Mouse (Mus musculus) kidney, postnatal 0 days (tissue): Measurements from ENCODE around the gene Lonp1. TPM values are rescaled to one million over a fixed set of nuclear protein-coding genes. Genes with fewer than 3 reads are reported as not detected.

ENCODE experiments used
- ATAC-seq: fragments of 200-750 bp; cut with Nextera tagmentation; replicated peaks from 2 replicates; pipeline ENCODE4 v1.8.0; 2017; ENCODE audit warnings: low read depth, moderate number of reproducible peaks, moderate TSS enrichment, moderate library complexity; ENCODE audit not compliant: low FRiP score
- DNase-seq: peaks from one replicate; pipeline ENCODE4 v3.0.0-alpha.2; 2016; ENCODE audit warnings: low spot score
- H3K27ac ChIP-seq: fragments of 300-500 bp; sonication (generic); 2 replicates; pipeline ENCODE4 v1.5.1; 2014; ENCODE audit warnings: mild to moderate bottlenecking
- H3K27me3 ChIP-seq: fragments of 300-500 bp; sonication (generic); 2 replicates; pipeline ENCODE4 v1.6.1; 2014; ENCODE audit warnings: low read length, mixed read lengths; ENCODE audit not compliant: insufficient read depth
- H3K36me3 ChIP-seq: fragments of 300-500 bp; sonication (generic); 2 replicates; pipeline ENCODE4 v1.6.1; 2014; ENCODE audit warnings: low read length, mixed read lengths; ENCODE audit not compliant: insufficient read depth
- H3K4me1 ChIP-seq: fragments of 300-500 bp; sonication (generic); replicated peaks from 2 replicates; pipeline ENCODE4 v1.6.1; 2014; ENCODE audit warnings: antibody characterized with exemption, low read length, mixed read lengths; ENCODE audit not compliant: insufficient read depth
- H3K4me2 ChIP-seq: fragments of 300-500 bp; sonication (generic); 2 replicates; pipeline ENCODE4 v1.6.1; 2014; ENCODE audit warnings: mild to moderate bottlenecking, low read length, moderate library complexity, mixed read lengths
- H3K4me3 ChIP-seq: fragments of 300-500 bp; sonication (generic); replicated peaks from 2 replicates; pipeline ENCODE4 v1.5.1; 2014; ENCODE audit warnings: low read depth, low read length
- H3K9ac ChIP-seq: fragments of 300-500 bp; sonication (generic); 2 replicates; pipeline ENCODE4 v1.6.1; 2014; ENCODE audit warnings: low read depth, low read length
- H3K9me3 ChIP-seq: fragments of 300-500 bp; sonication (generic); replicated peaks from 2 replicates; pipeline ENCODE4 v1.6.1; 2016; ENCODE audit warnings: low read length, inconsistent platforms, mixed read lengths
- CTCF ChIP-seq: IDR thresholded peaks from 2 replicates; pipeline ENCODE4 v1.5.1; 2016; ENCODE audit warnings: antibody characterized with exemption, low read depth, mild to moderate bottlenecking, moderate library complexity
- WGBS: fragments of 180-500 bp; shearing (Covaris S2); extraction: QIAGEN DNeasy Blood & Tissue Kit; methylation state at CpG from one replicate; pipeline ENCODE4 v1.1.7; 2014; 5-methylcytosine and 5-hydroxymethylcytosine counted together
- polyA plus RNA-seq: library from polyadenylated mRNA; unstranded; fragments of >200 nt; fragmentation: Nextera tagmentation; extraction: Ambion mirVana; gene quantifications from 2 replicates; pipeline ENCODE4 v1.2.1, GENCODE M21; 2015

Gene Lonp1
- polyA plus RNA-seq, 1 experiment from 2014 or later: 45.4 TPM

DNA sequence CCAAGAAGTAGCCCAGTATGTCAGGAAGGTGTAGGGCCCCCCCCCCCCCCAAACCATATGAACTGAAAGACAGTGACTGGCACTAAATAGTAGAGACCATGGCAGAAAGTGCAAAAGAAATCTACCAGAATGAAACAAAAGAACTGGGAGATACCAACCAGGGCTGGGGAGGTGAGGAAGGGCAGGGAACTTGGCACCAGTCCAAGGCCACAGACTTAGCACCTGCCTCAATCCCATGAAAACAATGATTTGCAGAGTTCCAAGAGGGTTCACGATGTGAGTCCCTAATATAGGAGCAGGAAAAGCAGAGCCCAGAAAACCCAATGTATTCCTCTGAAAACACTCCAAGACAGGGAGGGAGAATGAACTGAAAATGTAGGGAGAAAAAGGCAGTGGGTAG lies 54.5 kb downstream of the Lonp1 start:
- Histone ChIP-seq H3K4me1 (no peaks in the 10 kb centered on the region), H3K4me3 (no peak overlapping the region), H3K27me3 (no peaks in the 10 kb centered on the region), H3K9me3 (no peaks in the 10 kb centered on the region), H3K36me3 (peaks cover 81% of the 10 kb centered on the region), H3K9ac (no peak overlapping the region), H3K27ac (peak overlapping the region; percentile 31; the same call in 1 of the 2 replicates), H3K4me2 (no peak overlapping the region)
- TF ChIP-seq CTCF: no peak
- ATAC-seq (no peak), DNase-seq (no peak)
- 44% methylated on average over 1 of the region's 1 CpGs for WGBS

DNA sequence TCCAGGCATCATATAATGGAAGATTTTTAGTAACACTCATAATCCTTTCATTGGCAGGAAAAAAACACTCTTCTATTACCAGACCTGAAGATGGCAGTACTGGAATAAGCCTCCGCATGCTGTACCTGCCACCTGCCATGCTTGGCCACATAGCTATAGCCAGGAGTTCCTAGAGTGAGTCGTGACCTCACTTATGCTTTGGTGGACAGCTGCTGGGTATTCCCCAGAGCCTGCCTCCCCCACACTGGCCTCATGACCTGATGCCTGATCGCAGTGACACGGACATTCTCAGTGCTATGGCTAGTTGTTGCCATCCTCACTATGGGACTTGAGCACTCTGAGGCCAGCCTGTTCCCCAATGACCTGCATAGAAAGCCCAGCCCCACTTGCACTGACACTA lies 56.4 kb downstream of the Lonp1 start:
- no peak for TF ChIP-seq CTCF
- 73% methylated on average over 4 of the region's 4 CpGs for WGBS
- ATAC-seq (no peak), DNase-seq (no peak)
- no peaks in the 10 kb centered on the region for H3K4me1 ChIP-seq
- H3K9ac ChIP-seq: no peak overlapping the region
- H3K9me3 ChIP-seq: no peaks in the 10 kb centered on the region
- H3K27ac ChIP-seq: no peak overlapping the region
- H3K4me2 ChIP-seq: no peak overlapping the region
- no peak overlapping the region for H3K4me3 ChIP-seq
- H3K36me3 ChIP-seq: peaks cover 88% of the 10 kb centered on the region
- no peaks in the 10 kb centered on the region for H3K27me3 ChIP-seq

DNA sequence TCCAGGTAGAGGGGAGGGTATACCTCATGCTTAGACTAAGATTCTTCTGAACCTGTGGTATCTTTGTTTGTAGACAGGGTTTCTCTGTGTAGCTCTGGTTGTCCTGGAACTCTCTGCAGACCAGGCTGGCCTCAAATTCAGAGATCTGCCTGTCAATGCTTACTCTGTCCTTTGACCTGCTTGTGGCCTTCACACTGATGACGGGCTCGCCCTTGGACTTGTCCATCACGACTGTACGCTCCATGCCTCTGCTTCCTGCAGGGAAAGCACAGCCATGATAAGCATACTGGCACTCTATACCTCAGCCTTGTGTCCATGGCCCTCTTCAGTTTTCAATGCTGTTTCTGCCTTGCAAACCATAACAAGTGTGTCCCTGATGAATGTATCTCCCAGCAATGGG lies 59.3 kb downstream of the Lonp1 start:
- DNase-seq (no peak), ATAC-seq (no peak)
- Histone ChIP-seq H3K9ac (no peak overlapping the region), H3K27ac (no peak overlapping the region), H3K9me3 (no peaks in the 10 kb centered on the region), H3K36me3 (peaks cover 97% of the 10 kb centered on the region), H3K27me3 (no peaks in the 10 kb centered on the region), H3K4me3 (no peak overlapping the region), H3K4me1 (no peaks in the 10 kb centered on the region), H3K4me2 (no peak overlapping the region)
- WGBS: 94% methylated on average over 4 of the region's 4 CpGs
- no peak for TF ChIP-seq CTCF

DNA sequence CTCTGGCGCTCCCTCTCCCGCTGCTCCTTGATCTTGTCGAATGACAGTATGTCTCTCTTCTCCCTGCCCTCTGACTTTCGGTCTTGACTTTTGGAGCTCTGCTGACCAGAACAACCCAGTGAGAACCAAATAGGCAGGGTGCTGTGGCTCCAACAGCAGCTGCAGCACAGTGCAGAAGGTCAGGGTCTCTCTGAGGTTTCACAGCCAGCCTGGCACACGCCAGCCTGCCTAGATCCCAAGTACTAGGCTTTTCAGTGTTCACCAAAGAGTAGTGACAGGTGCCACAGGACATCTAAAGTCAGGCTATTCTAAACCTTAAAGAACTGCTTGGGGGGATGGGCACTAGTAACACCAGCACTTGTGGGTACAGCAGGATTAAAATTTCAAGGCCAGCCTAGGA lies 59.8 kb downstream of the Lonp1 start:
- Histone ChIP-seq H3K4me1 (no peaks in the 10 kb centered on the region), H3K9me3 (no peaks in the 10 kb centered on the region), H3K27me3 (no peaks in the 10 kb centered on the region), H3K4me3 (no peak overlapping the region), H3K27ac (no peak overlapping the region), H3K9ac (no peak overlapping the region), H3K36me3 (peaks cover 97% of the 10 kb centered on the region), H3K4me2 (no peak overlapping the region)
- DNase-seq (no peak), ATAC-seq (no peak)
- WGBS: 94% methylated on average over 5 of the region's 5 CpGs
- TF ChIP-seq CTCF: no peak

DNA sequence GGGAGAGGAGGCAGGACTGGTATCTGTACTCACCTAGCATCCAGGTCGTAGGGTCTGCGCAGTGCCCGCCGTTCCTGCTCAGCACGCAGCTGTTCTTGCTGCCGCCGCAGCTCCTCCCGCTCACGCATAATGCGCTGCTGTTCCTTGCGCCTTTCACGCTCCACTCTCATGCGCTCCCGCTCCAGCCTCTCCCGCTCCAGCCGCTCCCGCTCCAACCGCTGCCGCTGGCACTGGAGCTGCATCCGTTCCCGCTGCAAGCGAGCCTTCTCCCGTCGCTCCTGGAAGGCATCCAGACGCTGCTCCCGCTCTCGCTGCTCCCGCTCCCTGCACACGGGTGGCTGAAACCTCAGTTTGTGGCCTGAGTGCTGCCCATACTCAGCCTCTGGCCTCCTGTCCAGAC lies 60.4 kb downstream of the Lonp1 start:
- Histone ChIP-seq H3K9ac (no peak overlapping the region), H3K4me3 (no peak overlapping the region), H3K27ac (no peak overlapping the region), H3K9me3 (no peaks in the 10 kb centered on the region), H3K4me2 (no peak overlapping the region), H3K36me3 (peaks cover 97% of the 10 kb centered on the region), H3K4me1 (no peaks in the 10 kb centered on the region), H3K27me3 (no peaks in the 10 kb centered on the region)
- WGBS: 93% methylated on average over 29 of the region's 29 CpGs
- TF ChIP-seq CTCF: no peak
- DNase-seq: no peak
- ATAC-seq: no peak

Other genes with a start within 250 kb of the Lonp1 start
- 44.7 and 45.3 TPM in 2 replicates for gene Ptprs, start 150.4 kb downstream of the Lonp1 start, polyA plus RNA-seq
- gene Znrf4, start 114.5 kb downstream of the Lonp1 start, polyA plus RNA-seq: not detected in 2 replicates
- 0.93 and 1.1 TPM in 2 replicates for gene Gm20219, start 72.5 kb downstream of the Lonp1 start, polyA plus RNA-seq
- gene Safb2, start 42.3 kb downstream of the Lonp1 start, polyA plus RNA-seq: 35.7 and 43.4 TPM in 2 replicates
- gene Safb, start 42.1 kb downstream of the Lonp1 start, polyA plus RNA-seq: 61.0 and 65.9 TPM in 2 replicates
- 395 and 467 TPM in 2 replicates for gene 2410015M20Rik, start 17.1 kb downstream of the Lonp1 start, polyA plus RNA-seq
- gene Rpl36, start 13.5 kb downstream of the Lonp1 start, polyA plus RNA-seq: 2,445 and 2,952 TPM in 2 replicates
- 0.78 and 1.0 TPM in 2 replicates for gene Catsperd, start 1.3 kb upstream of the Lonp1 start, polyA plus RNA-seq
- gene Ranbp3, start 46.4 kb upstream of the Lonp1 start, polyA plus RNA-seq: 57.4 and 58.8 TPM in 2 replicates
- 683 and 742 TPM in 2 replicates for gene Ndufa11, start 90.9 kb upstream of the Lonp1 start, polyA plus RNA-seq
- 24.4 and 27.4 TPM in 2 replicates for gene Vmac, start 91.1 kb upstream of the Lonp1 start, polyA plus RNA-seq
- gene Nrtn, start 130.6 kb upstream of the Lonp1 start, polyA plus RNA-seq: 8.7 and 11.8 TPM in 2 replicates
- 37.3 and 38.8 TPM in 2 replicates for gene Dus3l, start 137.9 kb upstream of the Lonp1 start, polyA plus RNA-seq
- gene Prr22, start 143.4 kb upstream of the Lonp1 start, polyA plus RNA-seq: 0.59 and 0.71 TPM in 2 replicates
- gene Rfx2, start 204.1 kb upstream of the Lonp1 start, polyA plus RNA-seq: 1.6 and 2.1 TPM in 2 replicates
- gene Acsbg2, start 247.6 kb upstream of the Lonp1 start, polyA plus RNA-seq: not detected in 2 replicates
- 0.11 and 0.13 TPM in 2 replicates for gene 1700061G19Rik, start 248.6 kb upstream of the Lonp1 start, polyA plus RNA-seq